Mouse (Mus musculus) limb, embryonic 14.5 days (tissue): ENCODE results near the gene Nr1i2. TPM values are rescaled to one million over a fixed set of nuclear protein-coding genes. Genes with fewer than 3 reads are reported as not detected.

ENCODE experiments used
- ATAC-seq: fragments of 200-750 bp; cut with Nextera tagmentation; 2 replicates; pipeline ENCODE4 v1.8.0; 2017; ENCODE audit warnings: low read depth, moderate number of reproducible peaks, moderate TSS enrichment; ENCODE audit not compliant: low FRiP score
- DNase-seq: peaks from one replicate; pipeline ENCODE4 v3.0.0-alpha.2; 2015; ENCODE audit warnings: low spot score
- H3K27ac ChIP-seq: fragments of 300-500 bp; sonication (generic); replicated peaks from 2 replicates; pipeline ENCODE4 v1.5.1; 2014; ENCODE audit warnings: low read depth, mild to moderate bottlenecking, low read length, moderate library complexity, mixed read lengths
- H3K27me3 ChIP-seq: fragments of 300-500 bp; sonication (generic); 2 replicates; pipeline ENCODE4 v1.6.1; 2014; ENCODE audit warnings: low read length, mixed read lengths; ENCODE audit not compliant: control insufficient read depth, insufficient read depth
- H3K36me3 ChIP-seq: fragments of 300-500 bp; sonication (generic); 2 replicates; pipeline ENCODE4 v1.6.1; 2014; ENCODE audit warnings: mild to moderate bottlenecking, low read length, moderate library complexity, mixed read lengths; ENCODE audit not compliant: control insufficient read depth, insufficient read depth
- H3K4me1 ChIP-seq: fragments of 300-500 bp; sonication (generic); 2 replicates; pipeline ENCODE4 v1.6.1; 2014; ENCODE audit warnings: antibody characterized with exemption, low read length, mixed read lengths; ENCODE audit not compliant: control insufficient read depth, insufficient read depth
- H3K4me2 ChIP-seq: fragments of 300-500 bp; sonication (generic); replicated peaks from 2 replicates; pipeline ENCODE4 v1.6.1; 2014; ENCODE audit warnings: low read depth, mild to moderate bottlenecking, low read length, moderate library complexity; ENCODE audit not compliant: severe bottlenecking
- H3K4me3 ChIP-seq: fragments of 300-500 bp; sonication (generic); replicated peaks from 2 replicates; pipeline ENCODE4 v1.5.1; 2014; ENCODE audit warnings: low read length
- H3K9ac ChIP-seq: fragments of 300-500 bp; sonication (generic); 2 replicates; pipeline ENCODE4 v1.6.1; 2014; ENCODE audit warnings: mild to moderate bottlenecking, low read depth, low read length, moderate library complexity; ENCODE audit not compliant: severe bottlenecking
- H3K9me3 ChIP-seq: fragments of 300-500 bp; sonication (generic); 2 replicates; pipeline ENCODE4 v1.6.1; 2016; ENCODE audit warnings: low read length; ENCODE audit not compliant: control insufficient read depth
- POLR2A ChIP-seq: fragments of 200-500 bp; IDR thresholded peaks from 2 replicates; pipeline ENCODE4 v1.8.0; 2012; ENCODE audit warnings: inconsistent platforms, mild to moderate bottlenecking, moderate library complexity, borderline replicate concordance; ENCODE audit not compliant: insufficient read depth, insufficient read length; ENCODE audit errors: extremely low read depth
- WGBS: fragments of 180-500 bp; shearing (Covaris S2); extraction: QIAGEN DNeasy Blood & Tissue Kit; methylation state at CpG from one replicate; pipeline ENCODE4 v1.1.7; 2014; 5-methylcytosine and 5-hydroxymethylcytosine counted together
- polyA plus RNA-seq, 2 experiments: library from polyadenylated mRNA; depleted of rRNA in 1 of 2; stranded (reverse) in 1 of 2; unstranded in 1 of 2; fragments of >200 nt; fragmentation: Nextera tagmentation in 1 of 2; extraction: Ambion mirVana in 1 of 2; gene quantifications; 2 replicates each; pipeline versions ENCODE4 v1.2.1 to v1.2.3; 2012 to 2014

The Nr1i2 gene
- polyA plus RNA-seq, 2 experiments, result 0.03 TPM; not detected in 1

DNA sequence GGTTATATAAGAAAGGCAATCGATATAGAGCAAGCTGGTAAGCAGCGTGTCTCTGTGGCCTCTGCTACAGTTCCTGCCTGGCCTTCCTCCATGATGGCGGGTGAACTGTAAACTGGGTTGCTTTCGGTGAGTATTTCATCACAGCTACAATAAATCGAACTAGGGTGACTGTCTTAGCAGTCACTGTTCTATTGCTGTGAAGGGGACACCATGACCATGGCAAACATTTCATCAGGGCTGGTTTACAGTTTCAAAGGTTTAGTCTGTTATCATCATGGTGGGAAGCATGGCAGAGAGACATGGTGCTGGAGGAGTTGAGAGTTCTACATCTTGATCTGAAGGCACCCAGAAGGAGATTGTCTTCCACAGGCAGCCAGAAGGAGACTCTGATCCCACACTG, 14.8 kb downstream of the Nr1i2 start:
- no peak overlapping the region for H3K4me2 ChIP-seq
- no peaks in the 10 kb centered on the region; the same call in 1 of the 2 replicates for H3K9me3 ChIP-seq
- no peak overlapping the region for H3K4me3 ChIP-seq
- no peak for ATAC-seq
- TF ChIP-seq POLR2A, result no peak
- DNase-seq, result no peak
- H3K36me3 ChIP-seq, result no peaks in the 10 kb centered on the region
- no peak overlapping the region for H3K27ac ChIP-seq
- WGBS, result 92% methylated on average over 5 of the region's 5 CpGs
- no peaks in the 10 kb centered on the region for H3K27me3 ChIP-seq
- H3K4me1 ChIP-seq, result no peaks in the 10 kb centered on the region
- H3K9ac ChIP-seq, result no peak overlapping the region

DNA sequence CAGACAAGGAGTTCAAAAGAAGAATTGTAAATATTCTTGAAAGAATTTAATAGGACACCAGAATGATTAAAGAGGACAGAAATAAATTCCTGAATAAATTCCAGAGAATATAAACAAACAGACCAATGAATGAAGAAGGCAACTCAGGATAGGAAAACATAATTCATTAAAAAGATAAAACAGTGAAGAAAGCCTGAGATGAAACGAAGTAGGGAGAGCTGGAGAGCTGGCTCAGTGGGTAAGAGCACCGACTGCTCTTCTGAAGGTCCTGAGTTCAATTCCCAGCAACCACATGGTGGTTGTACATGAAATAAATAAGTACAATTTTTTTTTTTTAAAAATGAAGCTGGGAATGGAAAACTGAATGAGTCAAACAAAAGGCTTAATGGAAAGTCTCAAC, 19.9 kb downstream of the Nr1i2 start:
- no peak for TF ChIP-seq POLR2A
- Histone ChIP-seq H3K9ac (no peak overlapping the region), H3K4me1 (no peaks in the 10 kb centered on the region), H3K36me3 (no peaks in the 10 kb centered on the region), H3K27me3 (no peaks in the 10 kb centered on the region), H3K9me3 (no peaks in the 10 kb centered on the region; the same call in 1 of the 2 replicates), H3K27ac (no peak overlapping the region), H3K4me2 (no peak overlapping the region), H3K4me3 (no peak overlapping the region)
- no peak for ATAC-seq
- DNase-seq, result no peak
- 83% methylated on average over 2 of the region's 2 CpGs for WGBS

DNA sequence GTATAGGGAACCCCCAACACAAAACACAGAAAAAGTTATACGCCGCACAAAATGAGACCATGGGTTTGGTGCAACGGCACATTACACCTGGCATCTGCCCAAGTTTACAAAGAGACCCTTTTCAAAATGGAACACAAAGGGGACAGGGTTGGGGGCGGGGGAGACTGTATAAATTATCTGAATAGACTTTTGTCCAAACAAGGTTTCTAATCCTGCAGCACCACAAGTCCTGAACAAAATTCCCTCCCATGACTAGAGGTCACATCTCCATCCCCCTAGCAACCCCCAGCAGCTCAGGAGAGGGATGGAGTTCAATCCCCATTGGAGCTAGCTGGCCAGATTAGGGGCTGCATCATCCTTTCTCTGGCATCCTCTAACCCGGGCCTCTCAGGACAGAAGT, 22.1 kb downstream of the Nr1i2 start:
- ATAC-seq, result no peak

DNA sequence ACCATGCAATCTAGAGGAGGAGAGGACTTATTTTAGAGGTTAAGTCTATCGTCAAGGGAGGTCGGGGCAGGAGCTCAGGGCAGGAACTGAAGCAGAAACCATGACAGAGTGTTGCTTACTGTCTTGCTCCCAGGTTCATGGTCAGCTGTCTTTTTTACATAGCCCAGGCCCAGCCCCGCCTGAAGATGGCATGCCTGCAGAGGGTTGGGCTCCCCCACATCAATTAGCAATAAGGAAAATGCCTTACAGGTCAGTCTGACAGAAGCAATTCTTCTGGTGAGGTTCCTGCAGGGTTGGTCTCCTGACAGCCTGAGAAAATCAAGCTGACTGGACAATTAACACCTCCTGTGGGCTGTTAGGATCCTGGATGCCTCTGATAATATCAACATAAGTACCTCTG, 23.0 kb downstream of the Nr1i2 start:
- no peak for TF ChIP-seq POLR2A
- WGBS, result 65% methylated on average over 3 of the region's 3 CpGs
- Histone ChIP-seq H3K4me1 (no peaks in the 10 kb centered on the region), H3K4me2 (no peak overlapping the region), H3K9me3 (no peaks in the 10 kb centered on the region), H3K4me3 (no peak overlapping the region), H3K36me3 (no peaks in the 10 kb centered on the region), H3K9ac (no peak overlapping the region), H3K27me3 (no peaks in the 10 kb centered on the region), H3K27ac (no peak overlapping the region)
- no peak for DNase-seq
- ATAC-seq, result no peak

More for the DNA sequence above, 22.1 kb downstream of the Nr1i2 start:
- H3K4me1 ChIP-seq, result no peaks in the 10 kb centered on the region
- no peak overlapping the region for H3K27ac ChIP-seq
- H3K27me3 ChIP-seq, result no peaks in the 10 kb centered on the region
- TF ChIP-seq POLR2A, result no peak
- no peaks in the 10 kb centered on the region for H3K36me3 ChIP-seq
- 78% methylated on average over 5 of the region's 5 CpGs for WGBS
- no peak overlapping the region for H3K4me2 ChIP-seq
- no peaks in the 10 kb centered on the region; the same call in 1 of the 2 replicates for H3K9me3 ChIP-seq
- no peak overlapping the region for H3K4me3 ChIP-seq
- DNase-seq, result no peak
- no peak overlapping the region for H3K9ac ChIP-seq

DNA sequence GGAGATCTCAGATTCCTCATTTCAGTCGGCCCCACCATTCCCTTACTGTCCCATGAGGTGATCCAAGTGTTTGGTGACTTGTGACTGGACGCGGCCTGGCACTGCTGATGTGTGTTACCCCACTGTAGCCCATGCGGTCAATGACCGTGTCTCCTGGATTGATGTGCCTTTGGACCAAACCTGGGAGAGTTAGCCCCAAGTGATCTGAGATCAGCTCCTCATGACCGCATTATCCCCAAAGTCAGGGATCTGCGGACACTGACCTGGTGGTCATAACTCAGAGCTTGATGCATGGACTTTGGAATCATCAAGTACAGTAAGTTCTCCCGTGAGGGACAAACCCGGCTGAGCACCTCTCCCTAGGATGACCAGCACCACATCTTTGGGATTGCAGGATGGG, 38.7 kb downstream of the Nr1i2 start:
- no peak overlapping the region for H3K4me2 ChIP-seq
- no peak overlapping the region for H3K27ac ChIP-seq
- WGBS, result 94% methylated on average over 9 of the region's 9 CpGs
- ATAC-seq (no peak), DNase-seq (no peak)
- H3K9me3 ChIP-seq, result no peaks in the 10 kb centered on the region
- no peaks in the 10 kb centered on the region for H3K4me1 ChIP-seq
- no peaks in the 10 kb centered on the region for H3K36me3 ChIP-seq
- H3K27me3 ChIP-seq, result no peaks in the 10 kb centered on the region
- no peak overlapping the region for H3K9ac ChIP-seq
- H3K4me3 ChIP-seq, result no peak overlapping the region
- no peak for TF ChIP-seq POLR2A

DNA sequence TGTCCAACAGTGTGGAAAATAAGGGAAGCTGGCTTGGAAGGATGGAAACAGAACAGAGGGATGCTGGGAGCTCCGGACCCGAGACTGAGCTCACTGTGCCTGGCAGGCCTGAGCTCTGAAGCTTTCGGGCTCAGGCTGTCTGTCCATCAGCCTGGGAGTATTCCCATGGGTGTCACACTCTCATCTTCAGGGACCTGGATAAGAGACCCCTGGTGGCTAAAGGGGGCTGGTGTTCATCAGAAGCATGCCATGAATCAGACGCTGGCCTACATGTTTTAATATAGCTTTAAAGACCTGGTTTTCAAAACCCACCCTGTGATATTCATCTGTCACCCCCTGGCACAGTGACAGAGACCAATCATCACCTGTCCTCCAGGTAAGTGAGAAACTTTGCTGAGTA, 39.5 kb downstream of the Nr1i2 start:
- Histone ChIP-seq H3K4me1 (no peaks in the 10 kb centered on the region), H3K9ac (no peak overlapping the region), H3K4me2 (no peak overlapping the region), H3K4me3 (no peak overlapping the region), H3K9me3 (no peaks in the 10 kb centered on the region), H3K27me3 (no peaks in the 10 kb centered on the region), H3K27ac (no peak overlapping the region), H3K36me3 (no peaks in the 10 kb centered on the region)
- DNase-seq (no peak), ATAC-seq (no peak)
- WGBS, result 73% methylated on average over 4 of the region's 4 CpGs
- no peak for TF ChIP-seq POLR2A
